Mouse (Mus musculus): ENCODE measurements around the gene Srgap2.
A peak's percentile ranks its signal among the peaks of the same experiment; 100 is the strongest.
"Not testable (repeated sequence)": the region's sequence is repeated elsewhere in the genome, so short reads cannot be mapped to it uniquely, and the experiment has no call there.

Srgap2 gene

GRCm38 (mm10) chr1:131527281-131528080, at the start of gene Srgap2, which contains the start of gene Fam72a:
Gene Srgap2 (minus strand): TSS chr1:131527352.
Gene Fam72a (plus strand): TSS chr1:131527903.
- peak; percentile 100 for DNase-seq (ENCODE audit: low read depth, low spot score)
- Histone ChIP-seq H3K36me3 (ENCODE audit: control insufficient read depth, insufficient read depth, low read length, poor library complexity, severe bottlenecking) (no peaks in the 10 kb centered on the region), H3K27me3 (ENCODE audit: control insufficient read depth, insufficient read depth, low read length, poor library complexity, severe bottlenecking) (no peaks in the 10 kb centered on the region)

DNA sequence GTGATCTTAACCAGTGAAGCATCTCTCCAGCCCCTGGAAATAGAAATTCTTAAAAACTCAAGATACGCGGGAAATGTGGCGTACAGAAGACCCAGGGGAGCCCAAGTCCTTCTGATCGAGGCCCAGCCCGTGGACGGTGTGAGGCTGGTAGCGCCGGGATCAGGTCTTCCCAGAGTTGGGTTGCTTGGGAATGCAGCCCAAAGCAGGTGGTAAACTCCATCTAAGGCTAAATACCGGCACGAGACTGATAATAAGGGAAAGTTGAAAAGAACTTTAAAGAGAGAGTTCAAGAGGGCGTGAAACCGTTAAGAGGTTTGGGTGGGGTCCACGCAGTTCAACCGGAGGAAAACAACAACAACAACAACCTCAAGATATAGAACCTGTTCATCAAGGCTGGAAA, 46.6 kb upstream of the Srgap2 start:
- no peaks in the 10 kb centered on the region for H3K36me3 ChIP-seq (ENCODE audit: control insufficient read depth, insufficient read depth, low read length, poor library complexity, severe bottlenecking)
- no peaks in the 10 kb centered on the region for H3K27me3 ChIP-seq (ENCODE audit: control insufficient read depth, insufficient read depth, low read length, poor library complexity, severe bottlenecking)
- peak; percentile 78 for DNase-seq (ENCODE audit: low read depth, low spot score)

DNA sequence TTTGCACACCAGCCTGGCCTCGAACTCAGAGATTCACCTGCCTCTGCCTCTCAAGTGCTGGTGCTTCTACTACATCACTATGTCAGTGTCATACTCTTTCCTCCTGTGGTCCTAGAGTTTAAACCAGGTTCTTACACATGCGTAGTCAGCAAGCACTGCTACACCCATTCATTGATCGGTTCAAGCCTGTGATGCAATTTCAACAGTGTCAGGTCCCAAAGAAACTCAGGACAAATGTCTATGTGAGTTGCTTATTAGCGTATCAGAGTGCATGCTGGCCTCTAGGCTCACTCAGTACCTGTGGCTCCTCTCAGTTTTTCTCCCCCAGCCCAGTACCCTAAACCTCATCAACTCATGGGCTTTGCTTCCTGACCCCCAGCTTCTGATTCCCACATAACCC, 43.2 kb upstream of the Srgap2 start:
- Histone ChIP-seq H3K36me3 (ENCODE audit: control insufficient read depth, insufficient read depth, low read length, poor library complexity, severe bottlenecking) (no peaks in the 10 kb centered on the region), H3K27me3 (ENCODE audit: control insufficient read depth, insufficient read depth, low read length, poor library complexity, severe bottlenecking) (no peaks in the 10 kb centered on the region)
- DNase-seq (ENCODE audit: low read depth, low spot score) = no peak

DNA sequence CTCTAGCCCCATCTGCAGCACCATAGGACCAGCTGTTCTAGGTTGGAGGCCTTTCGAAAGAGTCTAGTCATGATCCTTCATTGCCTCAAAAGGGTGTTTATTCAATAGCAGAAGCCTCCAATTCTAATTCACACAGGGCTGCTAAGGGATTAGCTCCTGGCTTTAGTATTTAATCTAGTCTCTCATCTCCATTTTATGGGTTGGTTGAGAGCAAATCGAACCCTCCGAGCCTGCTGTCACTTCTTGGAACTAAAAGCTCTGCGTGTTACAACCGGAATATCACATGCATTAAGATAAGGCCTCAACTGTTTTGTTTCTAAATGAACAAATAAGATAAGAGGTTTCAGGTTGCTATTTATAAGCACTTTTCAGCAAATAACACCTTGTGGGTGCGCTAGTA, 42.6 kb upstream of the Srgap2 start:
- no peak for DNase-seq (ENCODE audit: low read depth, low spot score)
- Histone ChIP-seq H3K27me3 (ENCODE audit: control insufficient read depth, insufficient read depth, low read length, poor library complexity, severe bottlenecking) (no peaks in the 10 kb centered on the region), H3K36me3 (ENCODE audit: control insufficient read depth, insufficient read depth, low read length, poor library complexity, severe bottlenecking) (no peaks in the 10 kb centered on the region)

GRCm38 (mm10) chr1:131566056-131566455, 38.9 kb upstream of the Srgap2 start:
- H3K27me3 ChIP-seq (ENCODE audit: control insufficient read depth, insufficient read depth, low read length, poor library complexity, severe bottlenecking); H3K36me3 ChIP-seq (ENCODE audit: control insufficient read depth, insufficient read depth, low read length, poor library complexity, severe bottlenecking): not testable (repeated sequence)
- DNase-seq (ENCODE audit: low read depth, low spot score) = peak; percentile 33

DNA sequence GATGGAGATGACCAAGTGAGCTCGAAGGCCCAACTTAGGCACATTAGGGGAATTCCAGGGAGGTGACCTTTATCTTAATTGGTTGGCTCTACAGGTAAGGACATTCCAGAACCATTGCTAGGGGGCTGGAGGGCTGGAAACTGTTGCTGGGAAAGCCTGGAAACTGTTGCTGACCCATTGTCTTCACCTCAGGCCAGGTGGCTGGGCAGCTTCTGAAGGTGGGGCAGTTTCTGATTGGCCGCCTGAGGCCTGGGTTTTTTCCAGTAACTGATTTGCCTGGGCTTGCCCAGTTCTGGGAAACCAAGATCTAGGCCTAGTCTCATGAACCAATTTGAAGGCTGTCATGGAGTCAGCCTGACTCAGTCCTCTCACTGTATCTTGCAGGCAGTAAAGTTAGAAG, 34.9 kb upstream of the Srgap2 start:
- no peaks in the 10 kb centered on the region for H3K27me3 ChIP-seq (ENCODE audit: control insufficient read depth, insufficient read depth, low read length, poor library complexity, severe bottlenecking)
- H3K36me3 ChIP-seq (ENCODE audit: control insufficient read depth, insufficient read depth, low read length, poor library complexity, severe bottlenecking) = no peaks in the 10 kb centered on the region
- DNase-seq (ENCODE audit: low read depth, low spot score) = no peak

DNA sequence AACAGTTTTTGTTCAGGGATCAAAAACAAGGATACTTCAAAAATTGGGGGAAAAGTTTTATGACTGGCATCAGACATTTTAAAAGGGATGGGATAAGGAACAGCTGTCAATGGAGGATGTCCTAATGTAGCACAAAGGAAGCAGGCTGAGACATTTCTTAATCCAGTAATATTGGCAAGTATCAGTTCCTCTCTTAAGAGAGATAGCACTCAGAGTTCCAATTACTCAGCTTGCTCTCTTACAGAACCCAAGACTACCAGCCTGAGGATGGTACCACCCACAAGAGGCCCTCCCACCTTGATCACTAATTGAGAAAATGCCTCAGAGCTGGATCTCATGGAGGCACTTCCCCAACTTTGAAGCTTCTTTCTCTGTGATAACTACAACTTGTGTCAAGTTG, 33.3 kb upstream of the Srgap2 start:
- no peak for DNase-seq (ENCODE audit: low read depth, low spot score)
- no peaks in the 10 kb centered on the region for H3K36me3 ChIP-seq (ENCODE audit: control insufficient read depth, insufficient read depth, low read length, poor library complexity, severe bottlenecking)

DNA sequence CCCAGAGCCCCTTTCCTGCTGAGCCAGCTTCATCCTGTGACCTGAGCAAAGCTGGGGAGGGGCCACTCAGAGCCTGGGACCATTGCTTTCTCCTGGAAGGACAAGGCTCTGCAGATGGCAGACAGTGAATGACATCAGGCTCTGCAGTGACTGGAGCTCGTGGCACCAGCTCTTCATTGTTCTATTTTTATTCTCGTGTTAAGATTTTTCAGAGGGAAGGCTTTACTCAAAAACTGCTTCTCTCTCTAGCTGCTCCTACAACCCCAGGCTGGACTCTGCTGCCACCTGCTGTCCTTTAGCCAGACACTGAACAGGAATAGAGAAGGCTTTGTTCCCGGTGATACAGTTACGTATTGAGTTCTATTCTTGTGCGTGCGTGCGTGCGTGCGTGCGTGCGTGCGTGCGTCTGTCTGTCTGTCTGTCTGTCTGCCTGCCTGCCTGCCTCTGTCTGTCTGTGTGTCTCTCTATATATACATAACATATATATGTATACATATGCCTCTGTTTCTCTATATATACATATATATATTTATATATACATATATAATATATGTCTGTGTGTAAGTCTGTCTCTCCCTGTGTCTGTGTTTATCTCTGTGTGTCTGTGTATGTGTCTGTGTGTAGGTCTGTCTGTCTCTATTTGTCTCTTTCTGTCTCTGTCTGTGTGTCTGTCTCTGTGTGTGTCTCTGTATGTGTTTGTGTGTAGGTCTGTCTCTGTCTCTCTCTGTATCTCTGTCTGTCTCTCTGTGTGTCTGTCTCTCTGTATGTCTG, 28.1 kb upstream of the Srgap2 start:
- H3K36me3 ChIP-seq (ENCODE audit: control insufficient read depth, insufficient read depth, low read length, poor library complexity, severe bottlenecking) = no peaks in the 10 kb centered on the region
- H3K27me3 ChIP-seq (ENCODE audit: control insufficient read depth, insufficient read depth, low read length, poor library complexity, severe bottlenecking) = no peaks in the 10 kb centered on the region
- DNase-seq (ENCODE audit: low read depth, low spot score) = peak; percentile 89

More for the DNA sequence above, 33.3 kb upstream of the Srgap2 start:
- H3K27me3 ChIP-seq (ENCODE audit: control insufficient read depth, insufficient read depth, low read length, poor library complexity, severe bottlenecking) = no peaks in the 10 kb centered on the region

DNA sequence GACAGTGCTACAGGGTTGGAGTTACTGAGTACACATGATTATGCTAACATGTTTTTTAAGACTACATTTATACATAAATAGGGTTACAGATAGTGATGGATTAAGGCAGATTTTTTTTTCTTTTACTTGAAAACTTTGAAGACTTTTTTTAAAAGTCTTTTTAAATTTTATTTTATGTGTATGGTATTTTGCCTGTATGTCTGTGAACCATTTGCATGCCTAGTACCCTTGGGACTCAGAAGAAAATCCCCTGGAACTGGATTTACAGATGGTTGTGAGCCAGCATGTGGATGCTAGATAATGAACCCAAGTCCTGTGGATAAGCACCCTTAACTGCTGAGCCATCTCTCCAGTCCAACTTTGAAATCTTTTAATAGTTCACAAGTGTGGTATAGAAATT, 26.3 kb upstream of the Srgap2 start:
- Histone ChIP-seq H3K36me3 (ENCODE audit: control insufficient read depth, insufficient read depth, low read length, poor library complexity, severe bottlenecking) (no peaks in the 10 kb centered on the region), H3K27me3 (ENCODE audit: control insufficient read depth, insufficient read depth, low read length, poor library complexity, severe bottlenecking) (no peaks in the 10 kb centered on the region)
- no peak for DNase-seq (ENCODE audit: low read depth, low spot score)

DNA sequence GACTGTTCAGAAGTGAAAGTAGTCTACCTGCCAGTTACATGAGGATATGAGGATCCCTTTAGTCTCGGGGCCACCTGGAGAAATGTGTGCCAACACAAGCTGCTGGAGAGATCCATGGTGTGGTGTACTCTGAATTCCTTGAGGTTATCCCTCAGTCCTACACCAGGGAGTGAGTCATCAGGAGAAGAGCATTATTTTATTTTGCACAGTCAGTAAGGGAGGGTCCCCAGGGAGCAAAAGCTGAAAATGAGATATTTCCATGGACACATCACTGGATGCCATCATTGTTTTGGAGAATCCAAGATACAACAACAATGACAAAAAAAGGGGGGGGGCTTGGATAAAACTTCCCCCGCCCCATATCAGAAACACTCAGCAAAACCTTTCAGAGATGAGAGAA, 24.8 kb upstream of the Srgap2 start:
- Histone ChIP-seq H3K27me3 (ENCODE audit: control insufficient read depth, insufficient read depth, low read length, poor library complexity, severe bottlenecking) (no peaks in the 10 kb centered on the region), H3K36me3 (ENCODE audit: control insufficient read depth, insufficient read depth, low read length, poor library complexity, severe bottlenecking) (no peaks in the 10 kb centered on the region)
- no peak for DNase-seq (ENCODE audit: low read depth, low spot score)

DNA sequence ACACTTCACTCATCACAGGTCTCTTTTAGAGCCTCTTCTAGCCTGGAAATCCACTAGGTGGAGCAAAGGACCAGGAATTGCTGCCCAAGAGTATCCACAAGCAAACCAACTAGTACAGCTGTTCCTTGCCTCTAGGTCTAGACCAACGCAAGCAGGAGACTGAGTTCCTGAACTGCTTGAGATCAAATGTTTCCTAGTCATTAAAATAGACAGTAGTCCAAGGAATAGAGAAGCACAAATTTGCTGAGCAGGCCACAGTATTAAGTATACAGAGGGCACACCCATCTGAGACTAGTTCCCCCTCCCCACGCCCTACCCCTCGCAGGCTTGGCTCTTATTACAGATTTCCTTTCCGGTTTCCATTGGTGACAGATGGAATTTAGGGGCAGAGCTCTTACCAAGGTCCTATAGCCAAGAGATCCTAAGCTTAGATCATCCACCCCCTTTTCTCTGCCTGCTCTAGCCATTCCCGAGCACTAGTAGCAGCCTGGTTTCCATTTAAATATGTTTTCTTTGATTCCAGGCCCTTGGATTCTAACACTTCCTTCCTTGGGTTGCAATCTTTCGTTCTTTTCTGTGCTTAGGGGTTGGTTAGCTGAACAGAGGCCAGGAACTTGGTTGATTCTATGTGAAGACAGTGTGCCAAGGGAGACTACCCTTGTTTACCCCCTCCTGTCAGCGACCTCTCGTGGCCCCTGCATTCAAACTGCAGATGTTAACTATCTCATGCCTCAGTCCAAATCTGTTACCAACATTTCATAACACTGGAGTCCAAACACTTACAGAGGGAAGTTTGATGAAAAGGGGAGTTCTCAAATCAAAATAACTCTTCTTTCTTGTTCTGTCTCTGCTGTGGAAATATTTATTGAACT, 21.6 kb upstream of the Srgap2 start:
- Histone ChIP-seq H3K36me3 (ENCODE audit: control insufficient read depth, insufficient read depth, low read length, poor library complexity, severe bottlenecking) (no peaks in the 10 kb centered on the region), H3K27me3 (ENCODE audit: control insufficient read depth, insufficient read depth, low read length, poor library complexity, severe bottlenecking) (no peaks in the 10 kb centered on the region)
- peak; percentile 11 for DNase-seq (ENCODE audit: low read depth, low spot score)

DNA sequence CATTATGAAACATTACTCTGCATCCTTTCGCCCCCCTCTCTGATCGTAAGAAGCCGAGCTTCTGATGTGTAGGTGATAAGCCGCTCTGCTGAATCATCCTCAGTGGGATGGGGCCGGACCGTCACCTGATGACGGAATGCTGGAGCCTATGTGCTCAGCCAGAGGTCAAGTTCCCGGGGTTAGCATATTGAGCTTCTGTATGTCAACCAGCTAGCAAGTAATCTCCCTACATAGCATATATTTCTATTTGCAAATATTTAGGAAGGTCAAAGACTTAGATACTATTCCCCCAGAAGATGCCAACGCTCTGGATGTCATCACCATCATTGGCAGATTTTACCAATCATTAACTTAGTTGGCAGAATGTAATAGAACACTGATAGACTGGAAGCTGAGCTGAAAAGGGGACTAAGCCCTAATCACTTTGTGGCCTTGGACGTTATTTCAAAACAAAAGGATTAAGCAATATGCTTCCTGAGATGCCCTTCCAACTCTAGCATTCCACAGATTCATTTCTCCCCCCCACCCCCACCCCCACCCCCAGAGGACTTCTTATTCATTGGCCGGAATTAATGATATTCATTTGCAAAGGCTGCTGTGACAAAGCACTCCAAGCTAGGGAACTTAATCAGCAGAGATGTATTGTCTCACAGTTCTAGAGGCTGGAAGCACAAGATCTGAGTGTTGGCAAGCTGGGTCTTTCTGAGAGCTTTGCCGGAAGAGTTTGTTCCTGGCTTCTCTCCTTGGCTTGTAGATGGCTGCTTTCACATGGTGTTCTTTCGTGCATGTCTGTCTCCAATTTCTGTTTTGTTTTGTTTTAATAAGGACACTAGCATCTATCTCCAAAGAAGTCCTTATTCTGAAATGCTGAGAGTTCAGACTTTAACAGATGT, 19.9 kb upstream of the Srgap2 start:
- no peak for DNase-seq (ENCODE audit: low read depth, low spot score)
- H3K36me3 ChIP-seq (ENCODE audit: control insufficient read depth, insufficient read depth, low read length, poor library complexity, severe bottlenecking) = no peaks in the 10 kb centered on the region

DNA sequence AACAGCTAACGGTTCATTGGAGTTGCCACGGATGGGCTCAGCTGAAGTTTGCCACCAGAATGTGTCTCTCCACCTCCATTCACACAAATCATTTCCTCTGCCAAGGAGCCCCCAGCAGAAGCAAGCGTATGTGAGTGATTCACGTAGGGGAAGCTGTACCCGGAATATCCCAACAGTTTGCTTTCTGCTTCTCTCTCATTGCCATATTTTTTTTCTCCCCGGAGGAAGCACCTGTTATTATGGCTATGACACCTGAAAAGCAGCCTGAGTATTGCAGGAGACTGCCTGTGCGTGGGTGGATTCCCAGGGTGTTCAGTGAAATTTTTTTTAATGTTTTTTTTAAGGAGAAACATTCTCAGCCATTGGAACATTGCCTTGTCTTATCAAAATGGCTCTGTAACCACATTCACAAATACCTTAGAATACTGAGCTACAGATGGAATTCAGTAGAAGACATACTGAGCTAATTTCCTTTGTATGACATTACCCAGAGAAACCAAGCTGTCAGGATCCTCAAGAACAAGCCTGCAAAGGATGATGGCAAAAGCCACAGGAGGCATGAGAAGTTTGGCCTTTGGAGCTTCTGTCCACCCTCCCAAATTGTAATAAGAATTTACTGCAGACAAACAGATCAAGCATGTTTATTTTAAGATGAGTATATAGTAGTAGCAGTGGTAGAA, 16.9 kb upstream of the Srgap2 start:
- H3K27me3 ChIP-seq (ENCODE audit: control insufficient read depth, insufficient read depth, low read length, poor library complexity, severe bottlenecking) = no peaks in the 10 kb centered on the region
- no peaks in the 10 kb centered on the region for H3K36me3 ChIP-seq (ENCODE audit: control insufficient read depth, insufficient read depth, low read length, poor library complexity, severe bottlenecking)
- DNase-seq (ENCODE audit: low read depth, low spot score) = no peak

More for the DNA sequence above, 19.9 kb upstream of the Srgap2 start:
- H3K27me3 ChIP-seq (ENCODE audit: control insufficient read depth, insufficient read depth, low read length, poor library complexity, severe bottlenecking) = no peaks in the 10 kb centered on the region

All from splenic B cell, adult 2 months (primary cell).